Mouse (Mus musculus): ENCODE data around the gene Podxl2.

DNA sequence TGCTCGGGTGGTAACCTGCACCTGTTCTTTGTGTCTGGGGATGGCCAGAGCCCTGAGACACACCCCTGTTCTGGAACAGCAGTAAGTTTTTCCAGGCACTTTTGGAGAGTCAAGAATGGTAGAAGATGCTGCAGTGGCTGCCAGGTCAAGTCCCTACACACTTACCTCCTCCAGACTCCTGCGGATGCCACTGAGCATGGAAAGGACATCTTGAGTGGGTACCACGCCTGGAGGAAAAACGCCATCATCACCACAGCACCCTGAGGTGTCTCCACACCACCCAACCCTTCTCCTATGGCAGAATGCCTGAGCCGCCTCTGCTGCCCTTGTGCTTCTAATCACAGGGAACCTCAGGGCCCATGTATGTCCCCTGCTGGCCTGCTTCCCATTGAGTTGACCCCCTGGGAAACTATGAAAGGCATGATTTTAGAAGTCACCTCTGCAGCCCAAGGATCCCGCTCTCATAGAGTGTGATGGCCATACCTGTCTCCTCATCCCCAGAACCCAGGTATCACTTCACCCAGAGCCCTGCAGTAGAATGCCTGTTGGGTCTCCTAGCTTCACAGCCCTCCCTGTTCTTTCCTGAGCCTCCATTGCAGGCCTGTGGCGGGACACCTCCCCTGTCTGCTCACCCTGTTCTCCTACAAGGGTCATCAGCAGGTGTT, 29.8 kb downstream of the Podxl2 start:
- TF ChIP-seq CTCF (IDR thresholded peaks at IDR 0.05; ENCODE audit: control insufficient read depth, insufficient read depth, insufficient read length) (no peak), MAX (IDR thresholded peaks at IDR 0.05) (no peak), CEBPB (IDR thresholded peaks at IDR 0.05; ENCODE audit: low read depth) (no peak), USF1 (IDR thresholded peaks at IDR 0.05; ENCODE audit: low read depth) (no peak), MYOD1 (IDR thresholded peaks at IDR 0.05; ENCODE audit: control insufficient read depth, insufficient read length, low read depth) (no peak), MYOG (IDR thresholded peaks at IDR 0.05; ENCODE audit: control insufficient read depth, extremely low read depth, insufficient read length) (no peak), FOSL1 (IDR thresholded peaks at IDR 0.05; ENCODE audit: insufficient read depth, low read length, poor library complexity, severe bottlenecking) (no peak)

All from C2C12 (cell line).